ENCODE assay signal across 28 mouse cellular contexts in the genomic region with DNA sequence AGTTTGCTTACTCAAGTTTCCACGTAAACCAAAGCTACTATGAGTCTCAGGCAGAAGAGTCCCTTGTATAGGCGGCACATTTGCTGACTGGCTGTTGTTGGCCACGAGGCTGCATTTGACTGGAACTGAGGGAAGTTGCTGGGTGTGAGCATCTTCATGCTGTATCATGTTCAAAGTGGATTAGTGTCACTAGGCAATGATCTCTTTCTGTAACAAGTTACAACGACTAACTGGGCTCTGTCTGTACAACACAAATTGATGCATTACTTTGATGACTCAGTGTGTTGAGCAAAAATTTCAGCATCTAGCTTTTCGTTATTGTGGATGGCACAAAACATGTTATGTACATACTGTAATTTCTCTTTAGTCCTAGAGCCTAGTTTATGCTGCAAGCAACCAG.
DNase-seq lines count a peak whose midpoint lies in the region; ATAC-seq and TF ChIP-seq lines count a peak whose summit lies in the region.
"Had no signal": no experiment of that assay in that cellular context is flagged by ENCODE, and none has a peak within 500 bp of the region (broad histone marks: within the 10 kb centered on the region; RNA-seq: fewer than 3 reads in every experiment).

No protein-coding gene starts in this region.

- no peaks in the 10 kb centered on the region for H3K4me1 ChIP-seq in embryonic facial prominence, embryonic 14.5 days (ENCODE audit: control insufficient read depth, insufficient read depth, low read length)
- H3K4me1 ChIP-seq in embryonic facial prominence, embryonic 10.5 days = no peaks in the 10 kb centered on the region
- H3K4me1 ChIP-seq in megakaryocyte, embryonic 14.5 days = peaks cover 65% of the 10 kb centered on the region
- no peaks in the 10 kb centered on the region for H3K4me1 ChIP-seq in stomach, postnatal 0 days (replicated peaks; ENCODE audit: control insufficient read depth, insufficient read depth)
- H3K4me1 ChIP-seq: embryonic facial prominence, embryonic 12.5 days; forebrain, embryonic 10.5 days; forebrain, embryonic 12.5 days had no signal

- H3K9ac ChIP-seq in embryonic facial prominence, embryonic 14.5 days (ENCODE audit: low read depth, low read length) = no peak overlapping the region
- no peak overlapping the region for H3K9ac ChIP-seq in stomach, postnatal 0 days (ENCODE audit: low read length)
- H3K9ac ChIP-seq: embryonic facial prominence, embryonic 12.5 days; forebrain, embryonic 12.5 days had no signal

- no peaks in the 10 kb centered on the region for H3K27me3 ChIP-seq in embryonic facial prominence, embryonic 14.5 days (replicated peaks; ENCODE audit: control insufficient read depth, insufficient read depth, low read length)
- no peaks in the 10 kb centered on the region for H3K27me3 ChIP-seq in embryonic facial prominence, embryonic 10.5 days (replicated peaks; ENCODE audit: low read depth, poor library complexity, severe bottlenecking)
- H3K27me3 ChIP-seq in megakaryocyte, embryonic 14.5 days (replicated peaks) = no peaks in the 10 kb centered on the region
- H3K27me3 ChIP-seq in stomach, postnatal 0 days (ENCODE audit: control insufficient read depth, insufficient read depth, low read length) = no peaks in the 10 kb centered on the region
- H3K27me3 ChIP-seq: CH12.LX; embryonic facial prominence, embryonic 12.5 days; forebrain, embryonic 12.5 days had no signal

- H3K4me3 ChIP-seq in embryonic facial prominence, embryonic 14.5 days (ENCODE audit: low read depth, low read length) = no peak overlapping the region
- H3K4me3 ChIP-seq in embryonic facial prominence, embryonic 10.5 days = no peak overlapping the region
- peak overlapping the region; percentile 25 for H3K4me3 ChIP-seq in megakaryocyte, embryonic 14.5 days (replicated peaks)
- H3K4me3 ChIP-seq in stomach, postnatal 0 days (ENCODE audit: low read depth, low read length) = no peak overlapping the region
- H3K4me3 ChIP-seq: embryonic facial prominence, embryonic 12.5 days; forebrain, embryonic 10.5 days; forebrain, embryonic 12.5 days had no signal

- 69% methylated on average over 5 of the region's 5 CpGs for WGBS in embryonic facial prominence, embryonic 14.5 days
- 79% methylated on average over 5 of the region's 5 CpGs for WGBS in embryonic facial prominence, embryonic 10.5 days
- 59% methylated on average over 5 of the region's 5 CpGs for WGBS in stomach, postnatal 0 days

- peak; percentile 37; the same call in 1 of the 2 replicates for ATAC-seq in embryonic facial prominence, embryonic 14.5 days (ENCODE audit: low read depth)
- ATAC-seq in megakaryocyte, adult 5-6 weeks (ENCODE audit: poor library complexity, severe bottlenecking) = no peak
- no peak for ATAC-seq in stomach, postnatal 0 days (ENCODE audit: low FRiP score, low TSS enrichment)
- ATAC-seq: activated CD4-positive, CD25-positive, alpha-beta regulatory T cell, adult 4 months; CD4-positive, CD25-positive, alpha-beta regulatory T cell, adult 4 months; forebrain, embryonic 14.5 days; forebrain, embryonic 16.5 days; Patski had no signal

- peak; percentile 41 for DNase-seq in embryonic facial prominence, embryonic 14.5 days (ENCODE audit: low spot score)
- DNase-seq in embryonic facial prominence, embryonic 10.5 days (ENCODE audit: low spot score) = no peak
- peak; percentile 62 for DNase-seq in gonadal fat pad, adult 2 months (ENCODE audit: low read depth)
- no peak for DNase-seq in stomach, postnatal 0 days (ENCODE audit: low spot score)
- no peak for DNase-seq in ovary, postnatal 10 days (ENCODE audit: low spot score)
- DNase-seq in cerebellum, adult 8-10 months = no peak
- DNase-seq: adrenal gland, adult 8-10 months; adrenal gland, postnatal 14 days; adrenal gland, postnatal 36 days; B cell, adult 2 months; cerebellum, adult 11-12 months; cerebellum, adult 2 months; cerebellum, adult 9-11 months; cerebellum, postnatal 14 days; cerebellum, postnatal 36 days; embryo, embryonic 11 days had no signal

- no peak overlapping the region for H3K4me2 ChIP-seq in embryonic facial prominence, embryonic 14.5 days (ENCODE audit: low read depth, low read length)
- H3K4me2 ChIP-seq in stomach, postnatal 0 days (replicated peaks; ENCODE audit: low read depth) = no peak overlapping the region
- H3K4me2 ChIP-seq: embryonic facial prominence, embryonic 12.5 days; forebrain, embryonic 12.5 days had no signal

- no peak for TF ChIP-seq EP300 in stomach, postnatal 0 days (optimal IDR thresholded peaks at IDR 0.05)

- H3K36me3 ChIP-seq in embryonic facial prominence, embryonic 14.5 days (ENCODE audit: control insufficient read depth, insufficient read depth, low read length) = no peaks in the 10 kb centered on the region
- H3K36me3 ChIP-seq in embryonic facial prominence, embryonic 10.5 days (replicated peaks) = no peaks in the 10 kb centered on the region
- H3K36me3 ChIP-seq in megakaryocyte, embryonic 14.5 days (replicated peaks; ENCODE audit: low read length) = peaks cover 14% of the 10 kb centered on the region
- no peaks in the 10 kb centered on the region for H3K36me3 ChIP-seq in stomach, postnatal 0 days (ENCODE audit: control insufficient read depth, insufficient read depth, low read length)
- H3K36me3 ChIP-seq: embryonic facial prominence, embryonic 12.5 days; forebrain, embryonic 10.5 days; forebrain, embryonic 12.5 days; G1E had no signal

- no peak for TF ChIP-seq CTCF in stomach, postnatal 0 days (IDR thresholded peaks at IDR 0.05; ENCODE audit: low read depth)

- H3K9me3 ChIP-seq in embryonic facial prominence, embryonic 14.5 days (ENCODE audit: control insufficient read depth, low read length) = no peaks in the 10 kb centered on the region
- no peaks in the 10 kb centered on the region for H3K9me3 ChIP-seq in embryonic facial prominence, embryonic 10.5 days
- 0 out of 2 replicates have a peak, but pooled peaks cover 3% of the 10 kb centered on the region for H3K9me3 ChIP-seq in megakaryocyte, embryonic 14.5 days
- no peaks in the 10 kb centered on the region for H3K9me3 ChIP-seq in stomach, postnatal 0 days (ENCODE audit: control insufficient read depth, low read length)
- H3K9me3 ChIP-seq: embryonic facial prominence, embryonic 12.5 days; forebrain, embryonic 10.5 days; forebrain, embryonic 12.5 days had no signal

- no peak overlapping the region for H3K27ac ChIP-seq in embryonic facial prominence, embryonic 14.5 days (replicated peaks; ENCODE audit: low read depth, low read length)
- H3K27ac ChIP-seq in embryonic facial prominence, embryonic 10.5 days (replicated peaks) = no peak overlapping the region
- H3K27ac ChIP-seq in stomach, postnatal 0 days (replicated peaks) = peak overlapping the region; percentile 40; the same call in 1 of the 2 replicates
- H3K27ac ChIP-seq: embryonic facial prominence, embryonic 12.5 days; forebrain, embryonic 10.5 days; forebrain, embryonic 12.5 days had no signal

Comparison
In these comparisons a context has a peak if more than half of its experiments do, and no peak if none do; other contexts are left out.
1. DNase-seq: peak in embryonic facial prominence, embryonic 14.5 days (single experiment) and gonadal fat pad, adult 2 months (single experiment); none in embryonic facial prominence, embryonic 10.5 days (single experiment), stomach, postnatal 0 days (single experiment), ovary, postnatal 10 days (single experiment) and cerebellum, adult 8-10 months (single experiment).